Mouse (Mus musculus) limb, embryonic 13.5 days (tissue): ENCODE results near the gene Tsen54. TPM values are rescaled to one million over a fixed set of nuclear protein-coding genes. Genes with fewer than 3 reads are reported as not detected.

Experiments used
- ATAC-seq: fragments of 200-750 bp; cut with Nextera tagmentation; 2 replicates; pipeline ENCODE4 v1.8.0; 2017; ENCODE audit warnings: low read depth, moderate number of reproducible peaks, moderate TSS enrichment; ENCODE audit not compliant: low FRiP score
- H3K27ac ChIP-seq: fragments of 300-500 bp; sonication (generic); 2 replicates; pipeline ENCODE4 v1.5.1; 2015; ENCODE audit warnings: inconsistent platforms, mild to moderate bottlenecking, moderate library complexity
- H3K27me3 ChIP-seq: fragments of 300-500 bp; sonication (generic); 2 replicates; pipeline ENCODE4 v1.6.1; 2015; ENCODE audit warnings: mild to moderate bottlenecking, inconsistent platforms
- H3K36me3 ChIP-seq: fragments of 300-500 bp; sonication (generic); 2 replicates; pipeline ENCODE4 v1.6.1; 2015; ENCODE audit warnings: inconsistent platforms, mild to moderate bottlenecking, moderate library complexity
- H3K4me1 ChIP-seq: fragments of 300-500 bp; sonication (generic); 2 replicates; pipeline ENCODE4 v1.6.1; 2015; ENCODE audit warnings: inconsistent platforms
- H3K4me2 ChIP-seq: fragments of 300-500 bp; sonication (generic); replicated peaks from 2 replicates; pipeline ENCODE4 v1.6.1; 2015; ENCODE audit warnings: inconsistent platforms, mild to moderate bottlenecking, moderate library complexity
- H3K4me3 ChIP-seq: fragments of 300-500 bp; sonication (generic); 2 replicates; pipeline ENCODE4 v1.5.1; 2015; ENCODE audit warnings: moderate library complexity, mild to moderate bottlenecking, inconsistent platforms
- H3K9ac ChIP-seq: fragments of 300-500 bp; sonication (generic); 2 replicates; pipeline ENCODE4 v1.6.1; 2015; ENCODE audit warnings: mild to moderate bottlenecking, inconsistent platforms
- H3K9me3 ChIP-seq: fragments of 300-500 bp; sonication (generic); 2 replicates; pipeline ENCODE4 v1.6.1; 2016; ENCODE audit warnings: inconsistent platforms
- WGBS: fragments of 180-500 bp; shearing (Covaris S2); methylation state at CpG from one replicate; pipeline ENCODE4 v1.1.7; 2015; 5-methylcytosine and 5-hydroxymethylcytosine counted together
- polyA plus RNA-seq: library from polyadenylated mRNA; unstranded; fragments of >200 nt; fragmentation: Nextera tagmentation; extraction: Ambion mirVana; gene quantifications from 2 replicates; pipeline ENCODE4 v1.2.1, GENCODE M21; 2015

The Tsen54 gene
- polyA plus RNA-seq: 32.9 and 33.8 TPM in 2 replicates

DNA sequence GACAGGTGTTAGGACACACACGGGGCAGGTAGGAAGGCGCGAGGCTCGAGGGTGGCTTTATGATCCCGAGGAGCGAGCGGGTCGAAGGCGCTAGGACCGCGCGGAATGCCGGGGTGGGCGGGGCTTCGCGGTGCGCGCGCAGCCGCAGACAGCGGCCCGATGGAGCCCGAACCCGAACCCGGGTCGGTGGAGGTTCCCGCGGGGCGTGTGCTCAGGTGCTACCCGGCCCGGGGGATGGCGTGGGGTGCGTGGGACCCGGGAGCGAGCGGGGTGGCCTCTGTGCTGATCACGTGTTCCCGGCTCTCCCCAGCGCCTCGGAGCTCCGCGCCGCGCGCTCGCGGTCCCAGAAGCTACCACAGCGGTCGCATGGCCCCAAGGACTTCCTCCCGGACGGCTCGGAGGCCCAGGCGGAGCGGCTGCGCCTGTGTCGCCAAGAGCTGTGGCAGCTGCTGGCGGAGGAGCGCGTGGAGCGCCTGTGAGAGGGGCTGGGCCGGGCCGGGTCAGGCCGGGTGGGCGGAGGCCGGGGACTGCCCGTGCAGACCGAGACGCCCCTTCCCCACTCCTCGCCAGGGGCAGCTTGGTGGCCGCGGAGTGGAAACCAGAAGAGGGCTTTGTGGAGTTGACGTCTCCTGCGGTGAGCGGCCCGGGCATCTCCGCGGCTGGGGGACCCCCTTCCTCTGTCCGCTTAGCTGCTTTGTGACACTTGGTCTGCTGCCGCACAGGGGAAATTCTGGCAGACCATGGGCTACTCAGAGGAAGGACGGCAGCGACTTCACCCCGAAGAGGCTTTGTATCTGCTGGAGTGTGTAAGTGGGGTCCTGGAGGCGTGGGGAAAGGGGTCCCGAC lies at the start of gene Tsen54:
Tsen54 (plus strand) TSS at position 120 of the 846 bp plus-strand sequence.
- H3K4me1 ChIP-seq: peaks cover 45% of the 10 kb centered on the region
- H3K9ac ChIP-seq: peak within 1 kb of the TSS; percentile 88
- peak within 1 kb of the TSS; percentile 96 for H3K4me2 ChIP-seq
- whole genome bisulfite sequencing: under 1% methylated on average over 81 of the region's 84 CpGs
- peaks cover 47% of the 10 kb centered on the region for H3K36me3 ChIP-seq
- H3K27ac ChIP-seq: peak within 1 kb of the TSS; percentile 33; the same call in 1 of the 2 replicates
- peak; percentile 37 for ATAC-seq
- H3K27me3 ChIP-seq: no peaks in the 10 kb centered on the region
- H3K4me3 ChIP-seq: peak within 1 kb of the TSS; percentile 93
- no peaks in the 10 kb centered on the region for H3K9me3 ChIP-seq

- 0 out of 2 replicates have a peak, but pooled peaks cover 3% of the 10 kb centered on the region for H3K36me3 ChIP-seq
- H3K9ac ChIP-seq: peak within 1 kb of the TSS; percentile 92
- peak within 1 kb of the TSS; percentile 91 for H3K27ac ChIP-seq
- peak; percentile 98 for ATAC-seq
- H3K4me2 ChIP-seq: peak within 1 kb of the TSS; percentile 80
- H3K27me3 ChIP-seq: no peaks in the 10 kb centered on the region
- H3K4me1 ChIP-seq: peaks cover 14% of the 10 kb centered on the region
- peak within 1 kb of the TSS; percentile 85 for H3K4me3 ChIP-seq
- 0% methylated on average over 32 of the region's 32 CpGs for WGBS
- no peaks in the 10 kb centered on the region for H3K9me3 ChIP-seq
Measured at GRCm38 (mm10) chr11:115765103-115765606, 49.4 kb upstream of the Tsen54 start, which contains the start of gene Tmem94. TSS of gene Tmem94 (plus strand) at chr11:115765433.

- Histone ChIP-seq H3K36me3 (0 out of 2 replicates have a peak, but pooled peaks cover 7% of the 10 kb centered on the region), H3K27me3 (no peaks in the 10 kb centered on the region), H3K27ac (peak overlapping the region; percentile 91), H3K4me2 (peak overlapping the region; percentile 80), H3K4me1 (peaks cover 14% of the 10 kb centered on the region), H3K9me3 (no peaks in the 10 kb centered on the region), H3K4me3 (peak overlapping the region; percentile 85), H3K9ac (peak overlapping the region; percentile 92)
- under 1% methylated on average over 34 of the region's 34 CpGs for WGBS
- ATAC-seq: peak; percentile 84
Measured at GRCm38 (mm10) chr11:115765607-115766141, 48.9 kb upstream of the Tsen54 start.

- H3K27ac ChIP-seq: peak overlapping the region; percentile 91
- H3K9ac ChIP-seq: peak overlapping the region; percentile 92
- WGBS: 40% methylated on average over 13 of the region's 13 CpGs
- no peaks in the 10 kb centered on the region for H3K27me3 ChIP-seq
- 0 out of 2 replicates have a peak, but pooled peaks cover 7% of the 10 kb centered on the region for H3K36me3 ChIP-seq
- H3K4me2 ChIP-seq: peak overlapping the region; percentile 80
- peaks cover 14% of the 10 kb centered on the region for H3K4me1 ChIP-seq
- H3K9me3 ChIP-seq: no peaks in the 10 kb centered on the region
- H3K4me3 ChIP-seq: peak overlapping the region; percentile 85
- no peak for ATAC-seq
Measured at GRCm38 (mm10) chr11:115766356-115766943, 48.1 kb upstream of the Tsen54 start.

GRCm38 (mm10) chr11:115766981-115767380 lies 47.5 kb upstream of the Tsen54 start:
- Histone ChIP-seq H3K4me3 (peak overlapping the region; percentile 85), H3K27ac (no peak overlapping the region), H3K4me2 (peak overlapping the region; percentile 80), H3K36me3 (0 out of 2 replicates have a peak, but pooled peaks cover 7% of the 10 kb centered on the region), H3K9ac (0 out of 2 replicates have a peak overlapping the region, but pooled peaks have one; percentile 92), H3K4me1 (peaks cover 14% of the 10 kb centered on the region), H3K27me3 (no peaks in the 10 kb centered on the region), H3K9me3 (no peaks in the 10 kb centered on the region)
- WGBS: 88% methylated on average over 8 of the region's 8 CpGs
- no peak for ATAC-seq

GRCm38 (mm10) chr11:115768896-115769295 lies 45.6 kb upstream of the Tsen54 start:
- no peak overlapping the region for H3K4me3 ChIP-seq
- peaks cover 16% of the 10 kb centered on the region for H3K36me3 ChIP-seq
- peaks cover 14% of the 10 kb centered on the region for H3K4me1 ChIP-seq
- ATAC-seq: no peak
- H3K9me3 ChIP-seq: no peaks in the 10 kb centered on the region
- H3K27ac ChIP-seq: no peak overlapping the region
- no peak overlapping the region for H3K4me2 ChIP-seq
- no peak overlapping the region for H3K9ac ChIP-seq
- H3K27me3 ChIP-seq: no peaks in the 10 kb centered on the region
- WGBS: 92% methylated on average over 3 of the region's 3 CpGs

- Histone ChIP-seq H3K4me2 (no peak overlapping the region), H3K9ac (no peak overlapping the region), H3K9me3 (no peaks in the 10 kb centered on the region), H3K36me3 (peaks cover 25% of the 10 kb centered on the region), H3K4me3 (no peak overlapping the region), H3K27ac (no peak overlapping the region), H3K27me3 (no peaks in the 10 kb centered on the region), H3K4me1 (peaks cover 31% of the 10 kb centered on the region)
- WGBS: 58% methylated on average over 4 of the region's 4 CpGs
- no peak for ATAC-seq
Measured at GRCm38 (mm10) chr11:115774653-115775052, 39.9 kb upstream of the Tsen54 start.

DNA sequence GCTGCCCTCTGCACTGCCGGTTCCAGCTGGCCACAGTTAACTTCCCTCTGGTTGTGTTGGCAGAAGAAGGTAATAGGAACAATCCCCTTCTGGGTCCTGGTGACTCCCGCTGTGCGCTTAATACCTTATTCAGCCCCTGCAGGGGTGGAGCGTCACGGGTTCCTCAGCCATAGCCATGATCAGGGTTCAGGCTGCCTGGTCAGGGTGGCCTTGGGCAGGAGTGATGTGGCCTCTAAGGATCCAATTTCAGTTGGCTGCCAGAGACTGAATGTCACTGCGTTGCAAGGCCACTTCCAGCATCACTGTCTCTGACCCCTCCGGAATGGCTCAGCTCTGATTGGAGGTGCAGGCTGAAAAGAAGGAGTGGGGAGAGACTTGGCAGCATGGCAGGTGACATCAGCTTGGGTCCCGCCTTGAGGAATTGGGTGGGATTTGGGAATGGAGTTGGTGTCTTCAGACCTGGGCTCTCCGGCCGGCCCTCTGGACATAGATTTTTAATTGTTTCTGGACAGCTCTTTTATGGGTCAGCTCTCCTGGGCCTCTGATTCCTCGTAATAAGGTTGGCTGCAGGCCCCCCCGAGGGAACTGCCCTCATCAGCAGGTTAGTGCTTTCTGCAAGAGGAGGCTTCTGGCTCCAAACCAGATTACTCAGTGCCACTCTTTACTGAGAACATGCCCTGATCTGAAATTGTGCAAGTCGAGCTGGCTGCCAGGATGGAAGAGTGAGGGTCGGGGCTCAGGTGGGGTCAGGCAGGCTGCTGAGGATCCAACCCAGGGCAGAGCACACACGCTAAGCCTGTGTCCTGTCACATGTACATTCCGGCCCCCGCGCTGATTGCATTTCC lies 38.5 kb upstream of the Tsen54 start:
- Histone ChIP-seq H3K36me3 (peaks cover 23% of the 10 kb centered on the region), H3K27ac (peak overlapping the region; percentile 12; the same call in 1 of the 2 replicates), H3K9me3 (no peaks in the 10 kb centered on the region), H3K9ac (no peak overlapping the region), H3K4me3 (no peak overlapping the region), H3K4me2 (no peak overlapping the region), H3K27me3 (no peaks in the 10 kb centered on the region), H3K4me1 (peaks cover 43% of the 10 kb centered on the region)
- 38% methylated on average over 18 of the region's 18 CpGs for WGBS
- no peak for ATAC-seq

GRCm38 (mm10) chr11:115776954-115777353 lies 37.6 kb upstream of the Tsen54 start:
- Histone ChIP-seq H3K4me2 (no peak overlapping the region), H3K4me3 (no peak overlapping the region), H3K4me1 (peaks cover 43% of the 10 kb centered on the region), H3K9me3 (no peaks in the 10 kb centered on the region), H3K27me3 (no peaks in the 10 kb centered on the region), H3K27ac (peak overlapping the region; percentile 12; the same call in 1 of the 2 replicates), H3K36me3 (peaks cover 30% of the 10 kb centered on the region), H3K9ac (no peak overlapping the region)
- 70% methylated on average over 9 of the region's 9 CpGs for WGBS
- no peak for ATAC-seq

DNA sequence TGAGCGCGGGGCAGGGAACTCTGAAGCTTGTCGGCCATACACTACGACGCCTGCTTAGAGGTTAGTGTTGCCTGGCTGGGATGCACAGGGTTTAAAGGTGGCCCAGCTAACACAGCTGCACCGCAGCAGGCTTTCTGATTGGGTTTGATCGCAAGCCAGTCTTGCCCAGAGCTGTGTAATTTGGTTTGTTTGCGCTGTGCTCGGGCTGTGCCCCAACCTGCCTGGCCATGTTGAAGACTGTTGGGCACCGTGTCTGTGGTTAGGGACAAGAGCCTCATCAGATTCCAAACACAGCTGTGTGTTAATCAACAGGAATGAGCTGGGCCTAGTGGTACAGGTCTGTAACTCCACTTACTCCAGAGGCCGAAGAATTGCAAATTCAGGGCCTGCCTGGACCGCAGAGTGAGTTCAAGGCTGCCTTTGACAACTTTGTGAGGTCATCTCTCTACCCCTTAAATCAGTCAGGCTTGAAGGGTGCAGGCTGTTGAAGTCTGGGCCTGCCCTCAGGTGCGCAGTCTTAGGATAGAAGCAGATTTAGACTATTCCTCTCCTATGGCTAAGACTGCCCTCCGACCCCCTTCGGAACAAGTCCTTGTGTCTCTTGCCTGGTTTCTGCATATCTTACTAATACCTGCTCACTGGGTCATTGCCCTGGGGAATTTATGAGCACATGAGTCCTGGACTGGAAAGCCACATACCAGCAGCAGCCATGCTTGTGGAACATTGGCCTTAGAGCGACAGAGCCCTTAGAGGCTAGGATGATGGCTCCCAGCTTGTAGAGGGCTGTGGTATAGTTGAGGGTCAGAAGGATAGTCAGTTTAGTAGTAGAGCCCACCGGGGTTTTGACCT lies 36.8 kb upstream of the Tsen54 start:
- H3K4me1 ChIP-seq: peaks cover 46% of the 10 kb centered on the region
- no peaks in the 10 kb centered on the region for H3K9me3 ChIP-seq
- no peak overlapping the region for H3K9ac ChIP-seq
- ATAC-seq: peak; percentile 25; the same call in 1 of the 2 replicates
- H3K27ac ChIP-seq: peak overlapping the region; percentile 12; the same call in 1 of the 2 replicates
- 81% methylated on average over 17 of the region's 17 CpGs for WGBS
- no peak overlapping the region for H3K4me2 ChIP-seq
- H3K36me3 ChIP-seq: peaks cover 32% of the 10 kb centered on the region
- H3K4me3 ChIP-seq: no peak overlapping the region
- H3K27me3 ChIP-seq: no peaks in the 10 kb centered on the region
